Mouse (Mus musculus) ES-Bruce4 (cell line): ENCODE results near the gene Polr3h.

Experiments used
- CTCF ChIP-seq: IDR thresholded peaks from one replicate; pipeline ENCODE4 v1.8.1; 2011; ENCODE audit warnings: low read depth, low read length
- EP300 ChIP-seq: IDR thresholded peaks from 2 replicates; pipeline ENCODE4 v1.6.1; 2011; ENCODE audit warnings: low read depth, low read length; ENCODE audit not compliant: insufficient read depth
- POLR2A ChIP-seq: IDR thresholded peaks from one replicate; pipeline ENCODE4 v1.8.1; 2011; ENCODE audit warnings: low read length; ENCODE audit not compliant: insufficient read depth

- TF ChIP-seq CTCF (no peak), POLR2A (no peak), EP300 (no peak)
Measured at GRCm38 (mm10) chr15:81857724-81858116, 68.3 kb downstream of the Polr3h start.
